Mouse (Mus musculus) forebrain, embryonic 15.5 days (tissue): Measurements from ENCODE around the gene Ppip5k2. TPM values are rescaled to one million over a fixed set of nuclear protein-coding genes. Genes with fewer than 3 reads are reported as not detected.
A peak's percentile ranks its signal among the peaks of the same experiment; 100 is the strongest.
"Not testable (repeated sequence)": the region's sequence is repeated elsewhere in the genome, so short reads cannot be mapped to it uniquely, and the experiment has no call there.

Experiments used
- ATAC-seq: fragments of 200-750 bp; cut with Nextera tagmentation; replicated peaks from 2 replicates; pipeline ENCODE4 v1.8.0; 2017; ENCODE audit warnings: mild to moderate bottlenecking, moderate TSS enrichment, moderate library complexity
- H3K27ac ChIP-seq: fragments of 300-500 bp; sonication (generic); replicated peaks from 2 replicates; pipeline ENCODE4 v1.5.1; 2015; ENCODE audit warnings: mild to moderate bottlenecking, inconsistent platforms
- H3K27me3 ChIP-seq: fragments of 300-500 bp; sonication (generic); 2 replicates; pipeline ENCODE4 v1.6.1; 2015; ENCODE audit warnings: inconsistent platforms
- H3K36me3 ChIP-seq: fragments of 300-500 bp; sonication (generic); 2 replicates; pipeline ENCODE4 v1.6.1; 2015; ENCODE audit warnings: mild to moderate bottlenecking, inconsistent platforms
- H3K4me1 ChIP-seq: fragments of 300-500 bp; sonication (generic); 2 replicates; pipeline ENCODE4 v1.6.1; 2015; ENCODE audit warnings: inconsistent platforms
- H3K4me2 ChIP-seq: fragments of 300-500 bp; sonication (generic); replicated peaks from 2 replicates; pipeline ENCODE4 v1.6.1; 2015; ENCODE audit warnings: mild to moderate bottlenecking, inconsistent platforms
- H3K4me3 ChIP-seq: fragments of 300-500 bp; sonication (generic); 2 replicates; pipeline ENCODE4 v1.5.1; 2015; ENCODE audit warnings: mild to moderate bottlenecking, inconsistent platforms
- H3K9ac ChIP-seq: fragments of 300-500 bp; sonication (generic); replicated peaks from 2 replicates; pipeline ENCODE4 v1.6.1; 2015; ENCODE audit warnings: mild to moderate bottlenecking, inconsistent platforms
- H3K9me3 ChIP-seq: fragments of 300-500 bp; sonication (generic); 2 replicates; pipeline ENCODE4 v1.6.1; 2016; ENCODE audit warnings: inconsistent platforms
- WGBS: fragments of 180-500 bp; shearing (Covaris S2); methylation state at CpG from one replicate; pipeline ENCODE4 v1.1.7; 2015; ENCODE audit warnings: mixed read lengths; 5-methylcytosine and 5-hydroxymethylcytosine counted together
- polyA plus RNA-seq: library from polyadenylated mRNA; unstranded; fragments of >200 nt; fragmentation: Nextera tagmentation; extraction: Ambion mirVana; gene quantifications from 2 replicates; pipeline ENCODE4 v1.2.1, GENCODE M21; 2015

Ppip5k2 gene
- polyA plus RNA-seq, 1 experiment from 2014 or later, result 48.5 TPM

DNA sequence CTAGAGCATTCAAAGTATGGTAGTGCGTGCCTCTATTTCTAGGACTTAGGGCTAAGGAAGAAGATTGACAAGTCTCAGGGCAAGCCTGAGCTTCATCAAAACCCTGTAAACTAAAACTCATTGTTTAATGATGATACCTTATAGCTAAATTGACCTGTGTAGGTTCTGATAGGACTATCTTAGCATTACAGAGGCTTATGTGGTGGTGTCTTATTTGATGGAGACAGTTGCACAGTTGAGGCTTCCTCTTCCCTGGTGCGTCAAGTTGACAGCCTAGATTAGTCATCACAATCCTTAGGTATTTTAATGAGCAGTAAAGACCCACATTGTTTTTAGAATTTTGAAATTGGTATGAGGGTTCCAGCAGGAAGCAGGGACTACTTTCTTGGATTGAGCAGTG is 3.8 kb upstream of the Ppip5k2 start:
- no peaks in the 10 kb centered on the region for H3K36me3 ChIP-seq
- H3K9ac ChIP-seq, result no peak overlapping the region
- peaks cover 4% of the 10 kb centered on the region for H3K4me1 ChIP-seq
- no peaks in the 10 kb centered on the region for H3K27me3 ChIP-seq
- H3K27ac ChIP-seq, result no peak overlapping the region
- no peak overlapping the region for H3K4me2 ChIP-seq
- WGBS, result 96% methylated on average over 2 of the region's 2 CpGs
- no peaks in the 10 kb centered on the region for H3K9me3 ChIP-seq
- no peak overlapping the region for H3K4me3 ChIP-seq
- no peak for ATAC-seq

DNA sequence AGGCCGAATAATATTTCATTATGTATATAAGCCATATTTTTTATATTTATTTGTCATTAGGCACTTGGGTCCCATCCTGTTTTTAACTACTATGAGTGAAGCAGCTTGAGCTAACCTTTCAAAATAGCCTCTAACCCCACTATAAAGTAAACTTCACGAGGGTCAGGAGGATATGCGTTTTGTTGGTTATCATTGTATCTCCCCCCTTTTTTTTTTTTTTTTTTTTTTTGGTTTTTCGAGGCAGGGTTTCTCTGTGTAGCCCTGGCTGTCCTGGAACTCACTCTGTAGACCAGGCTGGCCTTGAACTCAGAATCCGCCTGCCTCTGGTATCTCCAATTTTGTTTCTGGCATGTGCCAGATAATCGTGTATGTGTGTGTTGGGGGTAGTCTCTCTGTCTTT is 3.2 kb upstream of the Ppip5k2 start:
- no peak overlapping the region for H3K4me2 ChIP-seq
- H3K9ac ChIP-seq, result no peak overlapping the region
- H3K4me3 ChIP-seq, result no peak overlapping the region
- no peaks in the 10 kb centered on the region for H3K36me3 ChIP-seq
- ATAC-seq, result no peak
- no peaks in the 10 kb centered on the region for H3K27me3 ChIP-seq
- WGBS, result 94% methylated on average over 6 of the region's 6 CpGs
- no peak overlapping the region for H3K27ac ChIP-seq
- no peaks in the 10 kb centered on the region for H3K9me3 ChIP-seq
- H3K4me1 ChIP-seq, result peaks cover 10% of the 10 kb centered on the region

DNA sequence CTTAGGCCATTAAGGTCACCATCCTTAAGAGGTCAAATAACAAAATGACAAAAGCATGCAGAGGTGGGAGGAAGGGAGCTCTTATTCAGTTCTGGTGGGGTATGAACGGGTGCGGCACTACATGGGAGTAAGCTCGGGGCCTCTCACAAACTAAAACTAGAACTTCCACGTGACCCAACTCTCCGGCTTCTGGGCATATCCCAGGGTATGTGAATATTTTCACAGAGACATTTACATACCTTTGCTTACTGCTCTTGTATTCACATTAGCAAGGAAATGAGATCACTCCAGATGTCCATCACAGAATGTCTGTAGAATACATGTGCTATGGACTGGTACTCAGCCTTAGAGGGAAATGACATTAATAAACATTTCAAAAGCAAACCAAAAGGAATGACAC is 1.5 kb upstream of the Ppip5k2 start:
- WGBS, result 89% methylated on average over 5 of the region's 5 CpGs
- H3K36me3 ChIP-seq, result no peaks in the 10 kb centered on the region
- H3K4me3 ChIP-seq, result no peak overlapping the region
- H3K4me2 ChIP-seq, result no peak overlapping the region
- peaks cover 24% of the 10 kb centered on the region for H3K4me1 ChIP-seq
- H3K27ac ChIP-seq, result no peak overlapping the region
- ATAC-seq, result no peak
- H3K9ac ChIP-seq, result no peak overlapping the region
- no peaks in the 10 kb centered on the region for H3K27me3 ChIP-seq
- H3K9me3 ChIP-seq, result no peaks in the 10 kb centered on the region

DNA sequence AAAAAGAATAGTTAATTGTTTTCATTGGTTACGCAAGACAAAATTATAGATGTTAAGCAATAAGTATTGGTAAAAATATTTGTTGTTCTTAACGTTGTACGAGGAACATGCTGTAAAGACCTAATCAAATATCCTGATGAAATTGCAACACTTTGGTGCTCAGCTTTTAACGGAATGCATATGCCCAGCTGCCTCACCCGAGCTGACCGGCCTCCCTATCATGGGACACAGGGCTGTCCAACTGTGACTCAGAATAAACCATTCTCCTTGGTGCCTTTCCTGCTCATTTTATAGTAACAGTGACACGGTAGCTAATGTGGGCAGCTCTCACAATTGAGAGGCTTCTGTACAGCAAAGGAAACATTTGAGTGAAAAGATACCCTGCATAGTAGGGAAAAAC is 907 bp upstream of the Ppip5k2 start:
- WGBS, result 65% methylated on average over 7 of the region's 7 CpGs
- Histone ChIP-seq H3K36me3 (no peaks in the 10 kb centered on the region), H3K4me1 (peaks cover 25% of the 10 kb centered on the region), H3K27ac (no peak overlapping the region), H3K4me3 (no peak overlapping the region), H3K9ac (0 out of 2 replicates have a peak overlapping the region, but pooled peaks have one; percentile 9), H3K27me3 (no peaks in the 10 kb centered on the region), H3K9me3 (no peaks in the 10 kb centered on the region), H3K4me2 (peak overlapping the region; percentile 60)
- ATAC-seq, result no peak

DNA sequence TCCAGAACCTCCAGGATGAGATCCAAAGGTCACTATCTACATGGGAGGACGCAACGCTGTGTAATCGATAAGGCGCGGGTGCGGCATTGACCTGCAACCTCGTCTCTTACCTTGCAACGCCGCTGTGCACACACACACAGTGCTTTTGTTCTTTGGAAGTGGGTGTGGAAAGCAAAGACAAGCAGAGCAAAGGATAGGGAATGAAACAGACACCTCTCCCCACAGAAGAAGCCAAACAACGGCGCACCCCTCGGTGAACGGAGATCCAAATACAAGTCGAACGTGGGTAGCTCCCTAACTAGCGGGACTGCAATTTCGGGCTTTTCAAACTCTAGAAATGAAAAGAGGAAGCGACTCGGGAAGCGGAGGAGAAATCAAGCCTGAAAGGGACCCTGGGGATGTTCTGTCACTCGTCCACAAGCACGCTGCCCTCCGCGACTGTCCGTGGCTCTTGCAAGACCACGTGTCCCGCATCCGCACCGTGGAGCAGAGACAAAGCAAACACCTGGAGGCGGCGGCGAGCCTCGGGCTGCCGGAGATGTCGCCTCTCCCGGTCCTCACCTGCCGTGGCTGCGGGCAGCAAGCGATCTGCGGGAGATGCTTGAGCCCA is 812 bp downstream of the Ppip5k2 start:
- H3K9me3 ChIP-seq, result no peaks in the 10 kb centered on the region
- peak overlapping the region; percentile 64 for H3K4me2 ChIP-seq
- H3K36me3 ChIP-seq, result no peaks in the 10 kb centered on the region
- WGBS, result under 1% methylated on average over 40 of the region's 40 CpGs
- peak overlapping the region; percentile 88 for H3K27ac ChIP-seq
- peak; percentile 3 for ATAC-seq
- peak overlapping the region; percentile 76 for H3K9ac ChIP-seq
- peaks cover 39% of the 10 kb centered on the region for H3K4me1 ChIP-seq
- H3K27me3 ChIP-seq, result no peaks in the 10 kb centered on the region
- peak overlapping the region; percentile 70 for H3K4me3 ChIP-seq

DNA sequence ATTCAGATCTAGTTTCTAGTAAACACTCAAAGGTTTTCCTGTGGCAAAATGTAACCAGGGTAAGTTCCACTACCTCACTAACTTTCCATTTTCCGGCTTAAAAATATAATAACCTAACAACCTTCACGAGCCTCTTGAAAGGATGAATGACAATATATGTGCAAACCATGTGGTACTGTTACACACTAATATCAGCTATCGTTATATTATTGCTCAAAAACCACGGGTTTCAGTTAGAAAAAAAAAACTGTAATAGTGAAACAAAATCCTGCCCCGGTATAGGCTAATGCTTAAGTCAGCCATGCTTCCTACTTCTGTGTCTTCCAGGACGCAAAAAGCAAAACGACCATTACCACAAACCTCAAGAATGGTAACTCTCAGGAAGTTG is 1.3 kb downstream of the Ppip5k2 start:
- Histone ChIP-seq H3K9ac (peak overlapping the region; percentile 76), H3K4me2 (peak overlapping the region; percentile 64), H3K36me3 (no peaks in the 10 kb centered on the region), H3K4me3 (peak overlapping the region; percentile 70), H3K27me3 (no peaks in the 10 kb centered on the region), H3K27ac (peak overlapping the region; percentile 88), H3K9me3 (no peaks in the 10 kb centered on the region), H3K4me1 (peaks cover 39% of the 10 kb centered on the region)
- 11% methylated on average over 7 of the region's 7 CpGs for WGBS
- no peak for ATAC-seq

DNA sequence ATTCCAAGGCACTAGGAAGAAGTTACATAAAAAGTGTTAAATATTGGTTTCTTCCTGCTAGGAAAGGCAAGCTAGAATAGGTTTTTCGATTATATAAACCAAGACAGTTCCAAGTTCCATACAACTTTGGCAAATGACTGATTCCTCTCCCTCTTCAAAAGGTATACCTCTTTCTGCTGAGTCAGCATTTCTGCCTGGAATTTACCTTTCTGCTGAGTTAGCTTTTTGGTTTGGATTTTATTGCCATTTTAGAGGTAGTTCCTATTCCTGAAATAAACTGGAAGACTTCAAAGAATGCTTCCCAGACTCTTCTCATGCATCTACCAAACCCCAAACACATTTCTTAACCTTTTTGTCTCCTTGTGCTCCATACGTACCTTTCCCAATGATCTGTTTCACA is 2.1 kb downstream of the Ppip5k2 start:
- Histone ChIP-seq H3K4me2 (peak overlapping the region; percentile 64), H3K27ac (no peak overlapping the region), H3K9ac (0 out of 2 replicates have a peak overlapping the region, but pooled peaks have one; percentile 2), H3K27me3 (no peaks in the 10 kb centered on the region), H3K4me3 (peak overlapping the region; percentile 70), H3K36me3 (no peaks in the 10 kb centered on the region), H3K9me3 (no peaks in the 10 kb centered on the region), H3K4me1 (peaks cover 39% of the 10 kb centered on the region)
- ATAC-seq, result no peak
- 82% methylated on average over 2 of the region's 2 CpGs for WGBS

DNA sequence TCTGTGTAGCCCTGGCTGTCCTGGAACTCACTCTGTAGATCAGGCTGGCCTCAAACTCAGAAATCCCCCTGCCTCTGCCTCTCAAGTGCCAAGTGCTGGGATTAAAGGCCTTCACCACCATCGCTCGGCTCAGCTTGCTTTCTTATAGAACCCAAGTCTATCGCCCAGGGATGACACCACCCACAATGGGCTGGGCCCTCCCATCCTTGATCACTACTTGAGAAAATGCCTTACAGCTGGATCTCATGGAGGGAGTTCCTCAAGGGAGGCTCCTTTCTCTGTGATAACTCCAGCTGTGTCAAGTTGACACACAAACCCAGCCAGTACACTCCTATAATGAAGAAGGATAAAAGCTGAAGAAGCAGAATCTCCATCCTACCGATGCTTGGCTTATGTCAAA is 4.5 kb downstream of the Ppip5k2 start:
- peaks cover 39% of the 10 kb centered on the region for H3K4me1 ChIP-seq
- not testable (repeated sequence) for H3K9me3 ChIP-seq, H3K27ac ChIP-seq, H3K36me3 ChIP-seq, H3K4me3 ChIP-seq, H3K27me3 ChIP-seq, H3K4me2 ChIP-seq, ATAC-seq, H3K9ac ChIP-seq
- WGBS, result 86% methylated on average over 4 of the region's 4 CpGs

DNA sequence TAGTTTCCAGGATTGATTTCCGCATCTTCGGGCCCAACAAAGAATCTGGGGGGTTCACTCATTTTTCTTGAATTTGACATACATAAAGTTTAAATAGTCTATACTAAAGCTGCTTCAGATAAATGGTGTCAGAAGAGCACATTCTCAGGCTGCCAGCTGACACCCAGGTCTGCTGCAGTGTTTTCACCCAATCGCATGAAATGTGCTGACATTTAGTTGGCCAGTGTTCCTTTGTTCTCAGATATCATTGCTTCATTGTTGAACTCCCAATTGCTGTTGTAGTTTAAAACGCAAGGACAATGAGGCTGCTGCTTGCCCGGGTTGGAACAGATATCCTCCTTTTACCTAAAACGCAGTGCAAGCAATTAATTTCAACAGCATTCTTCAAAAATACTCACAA is 8.7 kb downstream of the Ppip5k2 start:
- no peak overlapping the region for H3K9ac ChIP-seq
- WGBS, result 71% methylated on average over 6 of the region's 6 CpGs
- H3K27ac ChIP-seq, result no peak overlapping the region
- peaks cover 18% of the 10 kb centered on the region for H3K4me1 ChIP-seq
- no peaks in the 10 kb centered on the region for H3K9me3 ChIP-seq
- no peaks in the 10 kb centered on the region for H3K36me3 ChIP-seq
- H3K27me3 ChIP-seq, result no peaks in the 10 kb centered on the region
- no peak overlapping the region for H3K4me2 ChIP-seq
- no peak for ATAC-seq
- H3K4me3 ChIP-seq, result no peak overlapping the region

DNA sequence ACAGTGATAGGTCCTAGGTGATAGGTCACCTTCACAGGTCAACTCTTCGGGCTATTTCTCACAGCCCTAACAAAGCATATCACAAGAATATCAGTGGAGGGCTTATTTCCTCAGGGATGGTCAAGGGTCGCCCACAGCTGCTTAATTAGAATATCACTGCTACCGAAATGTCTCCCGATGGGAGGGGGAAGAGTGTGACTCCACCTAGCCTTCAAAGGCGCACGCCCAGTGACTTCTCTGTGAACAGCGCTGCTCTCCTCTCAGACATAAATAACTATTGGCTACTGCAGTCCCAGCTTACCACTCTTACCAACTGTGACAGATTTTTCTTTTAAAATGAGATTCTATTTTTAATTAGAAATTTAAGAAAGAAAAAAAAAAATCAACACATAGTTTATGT is 9.6 kb downstream of the Ppip5k2 start:
- 90% methylated on average over 7 of the region's 7 CpGs for WGBS
- ATAC-seq, result no peak
- Histone ChIP-seq H3K27ac (no peak overlapping the region), H3K4me2 (no peak overlapping the region), H3K4me3 (no peak overlapping the region), H3K36me3 (peaks cover 2% of the 10 kb centered on the region; the same call in 1 of the 2 replicates), H3K9ac (no peak overlapping the region), H3K27me3 (no peaks in the 10 kb centered on the region), H3K9me3 (no peaks in the 10 kb centered on the region), H3K4me1 (peaks cover 13% of the 10 kb centered on the region)

DNA sequence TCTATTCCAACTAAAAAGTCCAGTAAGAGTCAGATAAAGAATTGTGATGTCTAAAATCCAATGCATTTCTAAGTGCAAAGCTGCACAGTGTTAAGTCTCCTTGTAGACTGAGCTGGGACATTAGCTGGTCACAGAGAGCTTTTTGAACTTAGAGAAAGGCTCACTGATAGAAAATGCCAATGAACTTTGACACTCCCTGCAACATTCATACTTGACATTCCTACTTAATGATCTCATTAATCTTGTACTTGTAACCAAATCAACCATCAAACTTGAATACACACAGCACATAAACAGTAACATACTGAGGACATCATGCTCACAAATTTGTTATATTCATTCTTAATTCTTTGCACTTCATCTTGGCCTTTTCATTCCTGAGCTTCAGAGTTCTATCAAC is 10.4 kb downstream of the Ppip5k2 start:
- peaks cover 9% of the 10 kb centered on the region; the same call in 1 of the 2 replicates for H3K36me3 ChIP-seq
- ATAC-seq, result no peak
- H3K27me3 ChIP-seq, result no peaks in the 10 kb centered on the region
- H3K4me2 ChIP-seq, result no peak overlapping the region
- H3K4me3 ChIP-seq, result no peak overlapping the region
- H3K9me3 ChIP-seq, result no peaks in the 10 kb centered on the region
- H3K9ac ChIP-seq, result no peak overlapping the region
- H3K4me1 ChIP-seq, result peaks cover 5% of the 10 kb centered on the region; the same call in 1 of the 2 replicates
- H3K27ac ChIP-seq, result no peak overlapping the region

DNA sequence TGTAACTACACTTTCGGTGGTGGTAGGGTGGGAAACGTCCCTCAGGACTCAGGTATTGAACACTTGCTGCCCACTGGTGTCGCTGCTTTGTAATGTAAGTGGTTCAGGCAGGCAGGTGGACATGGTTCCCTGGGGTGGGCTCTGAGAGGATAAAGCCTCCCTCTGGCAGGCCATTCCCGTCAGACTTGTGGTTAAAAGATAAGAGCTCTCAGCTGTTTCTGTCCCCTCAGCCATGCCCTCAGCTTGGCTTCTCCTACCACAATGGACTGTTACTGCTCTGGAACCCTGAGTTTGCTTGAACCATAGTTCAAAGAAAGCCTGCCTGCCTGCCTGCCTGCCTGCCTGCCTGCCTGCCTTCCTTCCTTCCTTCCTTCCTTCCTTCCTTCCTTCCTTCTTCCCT is 15.8 kb downstream of the Ppip5k2 start:
- Histone ChIP-seq H3K9me3 (no peaks in the 10 kb centered on the region), H3K4me3 (no peak overlapping the region), H3K27ac (no peak overlapping the region), H3K9ac (no peak overlapping the region), H3K4me2 (no peak overlapping the region), H3K27me3 (no peaks in the 10 kb centered on the region), H3K36me3 (peaks cover 38% of the 10 kb centered on the region), H3K4me1 (no peaks in the 10 kb centered on the region)
- ATAC-seq, result no peak
- WGBS, result 75% methylated on average over 4 of the region's 4 CpGs

DNA sequence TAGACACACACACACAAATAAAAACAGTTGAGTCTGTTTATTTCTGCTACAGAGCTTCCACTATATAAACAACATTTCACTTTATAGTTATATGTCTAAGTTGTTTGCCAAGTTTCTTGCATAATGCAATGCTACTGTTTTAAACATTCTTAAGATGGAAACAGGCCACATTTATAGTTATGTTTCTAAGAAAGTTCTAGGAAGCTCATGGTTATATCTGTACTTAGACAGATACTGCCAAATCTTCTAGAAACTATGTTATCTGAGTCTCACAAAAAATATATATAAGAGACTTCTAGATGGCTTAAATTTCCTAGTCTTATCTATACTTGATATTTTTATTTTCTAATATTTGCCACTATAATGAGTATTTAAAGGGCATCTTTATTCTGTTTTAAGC is 17.0 kb downstream of the Ppip5k2 start:
- H3K27ac ChIP-seq, result no peak overlapping the region
- no peak overlapping the region for H3K4me2 ChIP-seq
- peaks cover 42% of the 10 kb centered on the region for H3K36me3 ChIP-seq
- no peaks in the 10 kb centered on the region for H3K9me3 ChIP-seq
- no peaks in the 10 kb centered on the region for H3K27me3 ChIP-seq
- no peak overlapping the region for H3K9ac ChIP-seq
- ATAC-seq, result no peak
- H3K4me3 ChIP-seq, result no peak overlapping the region
- H3K4me1 ChIP-seq, result no peaks in the 10 kb centered on the region
